Mouse (Mus musculus) monocyte, adult 2 months (primary cell): ENCODE results near the gene Fbxo42.

ENCODE experiments used
- DNase-seq, 2 experiments: peaks; one replicate each; pipeline ENCODE4 v3.0.0; 2022; ENCODE audit warnings: low spot score in 2 of 2, low read depth in 1 of 2

Fbxo42 gene

DNA sequence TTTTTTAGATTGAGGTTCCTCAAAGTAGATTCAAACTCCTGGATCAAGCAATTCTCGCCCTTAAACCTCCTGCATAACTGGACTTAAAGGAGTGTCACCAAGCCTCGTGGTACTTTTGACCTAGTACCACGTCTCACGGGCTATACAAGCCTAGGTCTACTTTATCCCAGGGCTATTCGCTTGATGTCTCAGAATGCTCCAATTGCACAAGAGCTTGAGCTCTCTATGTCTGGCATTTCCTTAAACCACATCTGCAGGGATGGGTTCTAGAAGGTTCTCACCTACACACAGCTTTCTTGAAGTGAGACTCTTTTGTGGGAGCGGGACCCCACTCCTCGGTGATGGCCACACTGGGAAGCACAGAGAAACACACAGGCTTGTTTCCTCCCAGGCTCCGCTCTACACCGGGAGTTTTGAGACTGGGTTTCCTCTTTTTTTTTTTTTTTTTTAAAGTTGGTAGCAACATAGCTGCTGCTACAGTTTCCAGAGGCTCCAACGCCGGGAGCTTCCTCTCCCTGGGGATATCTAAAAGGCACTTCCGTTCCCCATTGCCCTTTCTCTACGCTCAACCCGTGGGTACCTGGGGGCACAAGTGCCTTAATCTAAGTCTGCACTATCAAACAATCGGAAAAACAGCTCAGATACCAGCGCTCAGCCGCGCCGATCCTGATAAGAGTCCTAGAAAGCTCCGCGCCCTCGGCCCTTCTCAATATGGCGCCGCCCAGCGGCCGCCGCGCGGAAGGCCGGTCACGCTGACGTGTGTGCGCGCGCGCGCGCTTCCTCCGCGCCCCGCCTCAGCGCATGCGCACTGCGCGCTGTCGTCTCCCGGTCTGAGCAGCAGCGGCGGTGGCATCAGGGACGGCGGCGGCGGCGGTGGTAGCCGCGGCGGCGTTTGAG, at the start of gene Fbxo42:
TSS of gene Fbxo42 (plus strand) at position 802 of the 897 bp plus-strand sequence.
- DNase-seq, result peak; percentile 80 to 93

DNA sequence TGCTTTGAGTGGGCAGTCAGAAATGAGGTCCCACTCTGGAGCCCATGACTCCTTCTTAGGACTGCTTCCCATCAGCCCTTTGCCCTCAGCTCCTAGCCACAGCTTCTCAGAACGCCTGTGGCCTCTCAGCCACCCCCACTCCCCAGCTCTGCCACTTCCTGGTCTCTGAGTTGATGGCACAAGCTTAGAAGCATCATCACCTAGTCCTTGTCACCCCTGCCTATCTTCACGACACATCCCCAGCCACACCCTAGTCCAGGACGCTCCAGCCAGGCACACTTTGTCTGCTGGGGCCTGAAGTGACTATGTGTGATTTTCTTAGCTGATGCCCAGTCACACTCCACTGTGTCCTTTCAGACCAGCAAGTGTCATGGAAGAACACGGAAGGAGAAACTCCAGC, 48.8 kb upstream of the Fbxo42 start:
- no peak for DNase-seq

DNA sequence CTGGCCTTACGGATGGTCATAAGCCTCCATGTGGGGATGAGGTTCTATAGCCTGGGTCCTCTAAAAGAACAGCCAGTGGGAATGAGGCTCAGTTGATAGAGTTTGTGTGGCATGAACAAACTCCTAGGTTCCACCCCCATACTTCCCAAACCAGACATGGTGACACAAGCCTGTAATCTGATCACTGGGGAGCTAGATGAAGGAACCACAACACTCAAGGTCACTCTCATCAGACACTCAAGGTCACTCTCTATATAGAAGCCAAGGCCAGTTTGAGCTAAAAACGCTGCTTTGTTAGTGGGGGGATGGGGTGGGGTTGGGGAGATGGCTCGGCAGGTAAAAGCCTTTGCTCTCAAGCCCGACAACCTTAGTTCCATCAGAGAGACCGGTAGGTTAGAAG, 47.8 kb upstream of the Fbxo42 start:
- no peak for DNase-seq

DNA sequence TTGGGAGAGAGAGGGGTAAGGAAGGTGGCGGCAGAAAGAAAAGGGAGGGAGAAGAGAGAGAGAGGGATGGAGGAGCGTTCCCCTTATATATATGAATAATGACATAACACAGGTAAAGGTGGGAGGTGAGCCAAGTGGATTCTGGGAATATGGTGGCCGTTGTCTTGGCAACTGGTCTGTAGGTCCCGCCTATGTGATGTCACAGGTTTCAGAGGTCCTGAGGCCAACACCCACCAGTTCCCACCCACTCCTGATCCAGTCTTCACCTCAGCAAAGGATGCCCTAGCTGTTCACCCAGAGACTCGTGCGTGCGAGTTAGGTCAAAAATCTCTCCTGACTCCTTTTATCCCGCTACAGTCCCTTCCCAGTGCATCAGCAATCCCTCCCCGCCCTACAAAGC, 46.4 kb upstream of the Fbxo42 start:
- no peak for DNase-seq

DNA sequence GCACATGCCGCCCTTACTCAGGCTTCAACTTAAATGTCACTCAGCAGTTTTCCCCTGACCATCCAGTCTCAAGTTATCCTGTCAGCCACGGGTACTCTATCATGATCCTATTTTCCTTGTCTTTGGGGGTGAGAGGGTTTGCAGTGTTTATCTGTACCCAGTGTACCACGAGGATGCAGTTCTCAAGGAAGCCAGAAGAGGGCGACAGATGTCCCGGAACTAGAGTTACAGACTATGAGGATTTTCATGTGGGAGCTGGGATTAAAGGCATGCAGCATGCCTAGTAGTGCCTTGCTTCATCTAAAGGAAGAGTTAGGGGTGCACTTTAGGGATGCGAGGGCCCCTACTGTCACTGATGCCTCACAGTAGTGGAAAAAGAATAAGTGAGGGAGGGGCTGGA, 45.9 kb upstream of the Fbxo42 start:
- DNase-seq, result no peak

DNA sequence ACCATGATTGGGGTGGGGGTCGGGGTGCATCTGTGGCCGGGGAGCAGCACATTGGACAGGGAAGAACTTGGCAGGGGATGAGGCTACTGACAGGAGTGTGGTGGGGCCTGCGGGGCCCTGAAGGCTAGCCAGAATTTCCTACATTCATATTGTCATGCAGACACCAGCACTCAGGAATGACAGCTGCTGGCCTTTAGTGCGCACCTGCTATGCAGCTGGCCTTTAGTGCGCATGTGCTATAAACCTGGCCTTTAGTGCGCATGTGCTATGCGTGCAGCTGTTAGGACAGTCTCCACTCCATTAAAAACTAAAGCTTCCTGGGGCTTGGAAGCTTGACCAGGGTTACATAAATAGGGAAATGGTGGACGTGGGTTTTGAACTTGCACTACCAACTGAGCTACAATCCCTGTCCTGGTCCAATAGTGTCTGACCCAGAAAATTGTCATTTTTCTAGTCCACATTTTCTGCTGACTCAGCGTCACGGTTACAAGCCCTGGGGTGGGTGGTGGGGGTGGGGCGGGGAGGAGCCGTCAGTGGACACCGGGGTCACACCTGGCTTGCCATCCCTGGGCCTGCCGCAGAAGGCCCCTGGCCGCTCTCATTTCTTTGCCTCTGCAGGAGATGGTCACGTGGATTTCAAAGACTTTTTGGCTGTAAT, 41.1 kb upstream of the Fbxo42 start:
- no peak for DNase-seq

DNA sequence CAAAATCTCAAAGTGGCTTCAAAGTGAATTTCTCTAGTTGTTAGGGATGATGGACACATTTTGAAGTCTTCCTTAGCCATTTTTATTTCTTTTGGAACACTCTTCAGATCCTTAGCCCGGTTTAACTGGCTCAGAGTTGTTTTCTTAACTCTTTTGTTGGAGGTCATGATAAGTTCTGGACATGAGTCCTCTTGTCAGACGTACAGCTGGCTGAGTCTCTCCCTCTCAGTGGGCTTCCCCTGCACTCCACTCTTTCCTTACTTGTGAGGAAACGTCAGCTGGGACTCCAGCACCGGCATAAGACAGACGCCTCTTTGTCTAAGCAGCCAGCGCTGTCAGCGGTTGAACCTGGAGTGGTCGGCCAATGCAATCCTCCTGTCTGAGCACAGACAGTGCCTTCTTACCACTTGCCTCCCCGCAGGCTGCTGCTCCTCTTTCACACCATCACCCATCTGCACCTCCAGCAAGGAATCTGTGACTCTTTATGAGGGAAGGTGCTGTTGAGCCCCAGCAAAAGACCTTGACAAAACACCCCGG, 39.4 kb upstream of the Fbxo42 start:
- no peak for DNase-seq

DNA sequence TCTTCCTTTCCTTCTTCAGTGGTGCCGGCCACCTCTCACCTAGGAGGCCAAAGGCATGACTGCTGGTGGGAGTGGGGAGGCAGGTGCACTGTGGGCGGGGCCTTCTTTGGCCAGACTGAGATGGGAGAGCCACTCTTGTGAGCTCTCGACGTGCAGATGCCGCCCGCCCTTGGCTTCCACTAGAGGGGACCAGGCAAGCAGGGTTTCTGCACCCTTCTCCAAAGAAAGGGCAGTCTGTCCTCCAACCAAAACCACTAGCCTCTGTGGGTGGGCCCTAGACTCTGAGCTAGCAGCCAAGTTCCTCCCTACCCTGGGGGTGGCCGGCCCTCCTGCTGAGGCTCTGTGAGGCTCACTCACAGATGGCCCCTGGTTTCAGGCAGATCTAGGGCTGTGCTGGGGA, 33.9 kb upstream of the Fbxo42 start:
- no peak for DNase-seq

DNA sequence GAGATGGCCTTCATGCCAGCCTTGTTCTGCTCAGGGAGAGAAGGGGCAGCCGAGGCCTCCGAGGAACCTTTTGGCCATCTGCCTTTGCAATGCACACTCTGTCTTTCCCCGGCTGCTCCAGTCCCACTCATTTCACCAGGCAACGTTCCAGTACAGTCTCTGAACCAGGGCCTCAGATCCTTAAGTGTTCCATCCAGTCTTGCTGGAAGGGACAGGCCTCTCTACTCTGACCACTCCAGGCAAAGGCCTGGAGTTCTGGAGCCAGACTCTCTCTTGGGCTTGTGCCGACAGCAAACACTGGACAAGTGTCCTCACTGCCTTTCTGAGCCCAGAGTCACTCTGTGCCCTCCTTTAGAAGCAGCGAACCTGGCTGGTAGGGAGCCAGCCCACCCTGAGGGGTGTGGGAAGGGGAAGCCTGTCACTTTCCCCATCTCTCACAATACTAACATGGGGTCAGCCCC, 33.2 kb upstream of the Fbxo42 start:
- no peak for DNase-seq

DNA sequence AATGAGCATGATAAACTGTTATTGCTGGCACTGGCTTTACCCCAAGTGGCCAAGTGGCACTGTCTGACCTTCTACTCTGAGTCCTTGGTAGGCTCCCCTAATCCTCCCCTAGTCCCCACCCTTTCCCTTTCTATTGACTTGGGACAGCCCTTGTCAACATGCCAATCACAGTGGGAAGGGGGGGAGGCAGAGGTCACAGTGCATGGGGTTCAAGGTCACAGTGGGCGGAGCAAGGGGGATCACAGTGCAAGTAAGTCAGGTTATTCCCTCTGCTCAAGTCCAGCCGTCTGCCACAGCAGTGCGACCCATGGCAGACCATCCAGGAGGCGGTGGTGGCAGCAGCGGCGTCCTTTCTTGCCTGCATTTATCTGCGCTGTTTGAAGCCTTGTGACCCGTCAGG, 32.3 kb upstream of the Fbxo42 start:
- DNase-seq, result no peak

DNA sequence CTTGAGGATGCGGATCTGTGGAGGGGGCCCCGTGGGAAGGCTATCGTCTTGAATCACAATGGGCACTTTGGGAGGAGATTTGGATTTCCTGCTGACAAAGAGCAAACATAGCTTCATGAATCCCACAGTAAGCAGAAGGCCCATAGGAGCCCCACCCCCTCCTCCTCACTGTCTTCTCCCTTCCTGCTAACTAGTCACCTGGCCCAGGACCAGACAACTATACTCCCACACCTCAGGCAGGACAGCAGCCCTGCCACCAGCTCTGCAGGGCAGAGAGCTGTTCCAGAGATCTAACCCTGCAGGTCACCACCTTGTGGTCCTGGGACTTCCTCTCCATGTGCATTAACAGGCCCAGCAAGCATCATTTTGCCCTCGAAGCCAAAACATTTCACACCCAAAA, 29.0 kb upstream of the Fbxo42 start:
- DNase-seq, result no peak

DNA sequence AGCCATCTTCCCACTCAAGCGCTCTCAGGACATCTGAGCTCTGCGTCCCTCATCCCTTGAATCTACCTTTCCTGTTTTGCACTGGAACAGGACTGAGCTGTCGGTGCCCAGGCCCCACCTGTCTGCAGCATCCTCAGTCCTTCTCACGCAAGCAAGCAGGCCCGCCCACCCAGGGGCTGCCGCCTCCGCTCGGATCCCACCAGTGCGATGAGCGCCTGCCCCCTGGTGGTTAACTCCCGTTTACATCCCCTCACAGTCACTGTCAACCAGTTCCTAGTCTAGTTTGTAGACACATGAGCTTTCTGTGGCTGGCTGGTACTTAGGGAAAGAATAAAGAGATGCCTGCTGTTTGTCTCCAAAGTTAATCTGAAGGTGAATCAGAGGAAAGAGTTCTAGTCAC, 27.0 kb upstream of the Fbxo42 start:
- no peak for DNase-seq

DNA sequence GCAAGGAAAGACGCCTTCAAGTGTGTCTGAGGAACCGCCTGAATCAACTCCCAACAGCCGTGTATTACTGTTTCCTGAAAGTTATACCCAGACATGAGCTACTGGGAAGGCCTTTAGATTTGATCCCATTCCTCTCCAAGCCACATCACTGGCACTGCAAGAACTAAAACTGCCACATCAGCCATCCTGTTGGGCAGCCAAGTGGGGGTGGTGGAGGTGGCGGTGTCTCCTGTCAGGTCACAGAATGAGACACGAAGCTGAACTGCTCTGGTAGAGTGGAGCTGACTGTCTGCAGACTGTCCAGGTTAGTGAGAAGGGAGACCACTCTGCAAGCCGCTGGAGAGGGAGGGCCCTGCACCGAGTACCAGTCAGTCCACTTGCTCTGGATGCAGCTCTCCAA, 25.1 kb upstream of the Fbxo42 start:
- no peak for DNase-seq

DNA sequence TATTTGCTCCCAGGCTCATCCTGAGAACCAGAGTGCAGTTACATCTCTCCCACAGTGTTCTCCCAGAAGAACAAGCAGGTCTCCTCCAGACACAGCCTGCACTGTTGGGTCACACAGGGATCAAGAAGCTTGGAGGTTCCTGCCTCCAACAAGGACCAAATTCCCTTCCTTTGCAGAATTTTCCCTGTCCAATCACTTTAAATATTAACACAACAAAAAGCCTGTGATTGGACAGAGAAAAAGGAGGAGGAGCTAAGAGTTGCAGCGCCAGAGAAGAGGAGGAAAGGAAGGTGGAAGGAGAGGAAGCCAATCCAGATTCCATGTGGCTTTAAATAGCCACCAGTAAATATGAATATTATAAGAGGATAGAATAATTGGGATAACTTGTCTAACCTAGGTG, 24.6 kb upstream of the Fbxo42 start:
- no peak for DNase-seq

DNA sequence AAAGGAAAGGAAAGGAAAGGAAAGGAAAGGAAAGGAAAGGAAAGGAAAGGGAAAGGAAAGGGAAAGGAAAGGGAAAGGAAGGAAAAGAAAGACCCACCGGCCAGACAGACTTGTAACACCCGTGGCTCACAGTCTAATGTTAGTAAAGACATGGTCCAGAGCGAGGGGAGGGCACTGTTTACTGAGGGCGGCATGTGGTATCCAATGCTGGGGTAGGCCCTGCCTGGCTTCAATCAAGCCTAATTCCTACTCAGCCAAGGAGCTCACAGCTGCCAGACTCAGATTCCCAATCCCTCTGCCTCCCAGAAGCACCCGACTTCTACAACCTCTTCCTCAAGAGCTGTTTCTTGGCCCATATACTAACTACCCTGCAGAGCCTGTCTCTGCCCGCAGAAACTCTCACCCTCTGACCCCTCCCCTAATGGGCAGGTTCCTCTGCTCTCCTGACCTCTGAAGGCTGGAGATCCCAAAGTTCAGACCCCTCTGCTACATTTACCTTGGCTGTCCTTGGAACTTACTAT, 18.5 kb upstream of the Fbxo42 start:
- no peak for DNase-seq

DNA sequence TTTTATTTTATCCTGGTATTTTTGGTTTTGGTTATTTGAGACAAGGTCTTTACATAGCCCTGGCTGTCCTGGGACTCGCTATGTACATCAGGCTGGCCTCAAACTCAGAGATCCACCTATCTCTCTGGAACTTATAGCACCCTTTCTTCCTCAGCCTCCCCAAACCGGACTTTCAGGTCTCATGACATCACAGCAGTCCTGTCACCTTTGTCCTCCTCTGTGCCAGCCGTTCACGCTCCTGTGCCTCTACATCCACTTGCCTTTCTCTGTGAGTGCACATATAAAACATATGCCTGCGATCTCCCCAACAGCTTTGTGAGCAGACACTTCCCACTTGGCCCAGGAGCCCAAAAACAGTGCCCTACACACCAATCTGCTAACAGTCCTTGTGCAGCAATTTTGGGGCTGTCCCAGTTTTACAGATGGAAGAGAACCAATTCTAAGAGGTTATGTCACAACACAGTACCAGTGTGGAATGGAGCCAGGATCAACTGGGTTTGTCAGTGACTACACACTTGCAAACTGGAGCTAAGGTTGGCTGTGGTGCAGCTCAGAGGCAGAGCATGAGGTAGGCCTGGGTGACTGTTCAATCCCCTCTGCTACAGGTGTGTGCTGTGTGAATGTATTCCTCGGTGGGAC, 16.9 kb upstream of the Fbxo42 start:
- DNase-seq, result no peak

DNA sequence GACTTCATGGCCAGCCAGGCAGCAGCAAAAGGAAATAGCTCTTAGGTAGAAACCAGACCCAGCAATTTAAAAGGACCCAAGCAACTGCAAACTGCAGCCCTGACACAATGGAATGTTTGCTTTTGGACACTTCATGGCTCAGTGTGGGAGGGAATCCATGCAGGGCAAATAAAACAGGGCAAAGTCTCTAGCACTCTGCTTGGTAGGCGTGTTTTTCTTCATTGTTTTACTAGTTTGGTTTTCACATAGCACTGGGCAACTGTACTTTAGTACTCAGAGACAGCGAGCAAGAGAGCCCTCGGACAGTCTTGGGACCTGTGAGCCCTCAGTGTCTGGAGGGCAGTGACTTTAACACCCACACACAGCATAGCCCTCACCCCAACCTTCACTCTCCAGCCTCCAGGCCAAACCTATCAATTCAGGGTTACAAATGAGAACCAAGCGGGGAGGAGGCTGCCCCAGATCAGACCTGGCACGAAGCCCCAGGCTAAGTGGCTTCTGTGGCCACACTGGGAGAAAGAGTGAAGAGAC, 16.1 kb upstream of the Fbxo42 start:
- DNase-seq, result no peak

DNA sequence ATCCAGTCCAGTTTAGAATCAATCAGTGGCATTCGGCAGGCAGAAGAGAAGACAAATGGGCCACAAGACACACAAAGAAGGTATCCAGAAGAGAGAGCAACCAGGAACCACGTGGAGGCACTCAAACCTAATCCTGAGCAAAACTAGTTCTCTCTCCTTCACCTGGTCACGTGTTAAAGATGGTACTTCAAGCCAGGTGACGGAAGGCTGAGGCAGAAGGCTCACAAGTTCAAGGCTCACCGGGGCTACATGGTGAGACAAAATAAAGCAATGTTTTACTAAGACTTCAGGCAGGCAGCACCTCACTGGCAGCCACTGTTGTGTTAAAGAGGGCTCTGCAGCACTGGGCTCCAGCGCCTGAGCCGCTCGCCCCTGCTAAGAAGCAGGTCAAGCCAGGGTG, 15.5 kb upstream of the Fbxo42 start:
- no peak for DNase-seq

DNA sequence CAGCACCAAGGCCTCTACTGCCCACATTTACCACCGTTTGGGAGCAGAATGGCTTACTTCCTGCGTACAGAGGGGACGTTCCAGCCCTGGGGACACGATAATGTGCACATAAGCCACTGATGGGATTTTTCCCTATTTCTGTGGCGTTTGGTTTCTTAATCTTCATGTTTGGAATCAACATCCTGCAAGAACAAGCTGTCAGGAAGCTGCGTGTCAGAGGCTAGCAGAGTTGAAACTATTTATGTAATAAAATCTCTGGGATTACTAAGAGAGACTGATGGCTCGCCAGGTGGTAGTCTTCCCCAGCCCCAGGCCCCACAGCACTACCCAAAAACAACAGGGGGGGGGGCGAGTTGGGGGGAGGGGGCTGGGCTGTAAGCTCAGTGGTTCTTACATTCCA, 14.5 kb upstream of the Fbxo42 start:
- DNase-seq, result no peak

DNA sequence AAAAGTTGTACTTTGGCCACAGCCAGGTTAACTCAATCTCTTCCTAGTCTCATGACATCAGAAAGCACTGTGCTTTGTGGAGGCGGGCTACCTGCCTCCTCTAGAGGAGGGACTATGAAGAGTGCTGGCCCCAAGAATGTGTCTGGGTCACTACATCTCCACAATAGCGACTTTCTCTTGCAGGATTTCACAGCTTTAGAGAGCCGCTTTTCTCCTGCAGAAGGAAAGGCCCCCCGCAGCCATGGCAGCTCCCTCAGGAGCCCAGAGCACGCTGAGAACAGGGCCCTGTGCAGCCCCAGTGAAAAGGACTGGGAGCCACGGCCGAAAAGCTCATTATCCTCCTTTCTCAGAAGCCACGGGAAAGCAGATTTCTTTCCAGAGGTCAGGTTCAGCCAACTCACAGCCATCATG, 13.7 kb upstream of the Fbxo42 start:
- no peak for DNase-seq

DNA sequence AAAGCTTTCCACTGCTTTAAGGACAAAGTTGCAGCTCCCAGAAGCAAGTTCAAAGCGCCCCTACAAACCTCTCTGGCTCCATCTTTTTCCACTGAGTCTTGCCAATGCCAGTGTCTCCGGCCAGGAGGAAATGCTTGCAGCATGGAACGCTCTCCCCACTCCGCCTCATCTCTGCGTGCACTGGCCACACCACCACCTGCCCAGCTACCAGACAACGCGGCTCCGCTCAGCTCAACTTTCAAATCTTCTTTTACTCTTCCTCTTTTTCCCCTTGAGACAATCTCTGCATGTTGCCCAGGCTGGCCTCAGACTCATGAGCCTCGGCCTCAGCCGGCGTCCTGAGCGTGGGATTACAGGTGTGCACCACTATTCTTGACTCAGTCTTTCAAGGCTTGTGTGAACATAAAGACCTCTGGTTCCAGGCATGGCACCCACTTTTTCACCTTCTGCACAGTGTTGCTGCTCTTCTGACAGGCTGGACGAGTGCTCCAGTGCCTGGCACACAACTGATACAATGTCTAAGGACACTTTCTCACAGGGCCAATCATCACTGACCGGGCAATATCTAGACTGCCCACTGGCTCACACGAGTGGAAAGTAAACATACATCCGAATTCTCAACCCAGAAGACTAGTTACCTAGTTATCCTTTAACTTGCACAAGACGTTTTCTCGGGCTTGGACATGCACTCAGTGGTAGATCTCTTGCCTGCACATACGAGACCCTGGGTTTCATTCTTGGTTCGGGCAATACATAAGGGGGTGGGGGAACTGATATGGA, 12.8 kb upstream of the Fbxo42 start:
- no peak for DNase-seq
